Mouse (Mus musculus): ENCODE measurements around the gene B3gnt9. TPM values are rescaled to one million over a fixed set of nuclear protein-coding genes. Genes with fewer than 3 reads are reported as not detected.

B3gnt9 gene
- polyA plus RNA-seq, 1 experiment = 6.2 TPM

DNA sequence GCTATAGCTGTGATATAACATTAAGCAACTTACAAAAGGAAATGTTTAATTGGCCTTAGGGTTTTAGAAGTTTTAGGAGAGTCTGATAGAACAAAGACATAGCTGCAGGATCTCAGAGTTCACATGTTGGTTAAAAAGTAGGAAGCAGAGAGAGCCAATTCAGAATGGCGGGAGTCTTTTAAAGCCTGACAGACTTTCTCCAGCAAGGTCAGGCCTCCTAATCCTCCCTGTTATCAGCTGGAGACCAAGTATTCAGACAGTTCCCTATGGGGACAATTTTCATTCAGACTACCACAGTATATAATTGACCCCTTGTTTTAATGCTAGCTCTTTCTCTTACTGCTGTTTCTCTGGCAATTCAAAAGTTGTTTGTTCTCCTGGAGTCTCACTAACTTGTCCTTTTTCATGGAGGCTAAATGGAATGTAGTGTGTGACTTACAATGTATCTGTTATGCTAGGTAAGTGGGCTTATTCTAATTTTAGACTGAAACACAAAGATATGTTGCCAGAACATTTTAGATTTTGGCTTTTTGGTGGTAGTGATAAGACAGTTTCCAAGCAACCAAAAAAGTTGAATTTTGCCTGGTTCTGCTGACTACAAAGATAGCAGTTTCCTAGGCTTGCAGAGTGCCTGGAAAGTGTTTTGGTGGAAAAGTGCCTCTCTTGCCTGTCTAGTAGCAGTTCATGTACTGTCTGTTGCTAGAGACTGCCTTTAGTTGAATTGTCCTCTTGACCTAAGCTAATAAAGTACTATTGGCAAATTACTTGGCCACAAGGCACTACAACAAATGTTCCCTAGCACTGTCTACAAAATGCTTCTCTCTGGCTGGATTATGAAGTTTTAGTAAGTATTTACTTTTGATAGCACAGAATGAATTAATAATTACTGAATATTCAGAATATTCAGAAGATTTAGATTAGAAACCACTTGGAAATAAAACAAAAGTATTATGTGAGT lies 45.5 kb downstream of the B3gnt9 start:
- Histone ChIP-seq H3K27me3 (ENCODE audit: control insufficient read depth, insufficient read depth, insufficient read length) (no peaks in the 10 kb centered on the region), H3ac (ENCODE audit: control insufficient read depth, insufficient read length) (no peak overlapping the region), H3K79me2 (ENCODE audit: control insufficient read depth, insufficient read depth) (peaks cover 24% of the 10 kb centered on the region), H3K36me3 (ENCODE audit: control insufficient read depth, insufficient read depth) (peaks cover 25% of the 10 kb centered on the region), H3K4me3 (no peak overlapping the region), H3K4me2 (ENCODE audit: low read depth) (no peak overlapping the region)
- TF ChIP-seq SRF (IDR thresholded peaks at IDR 0.05; ENCODE audit: control insufficient read depth, insufficient read length, low read depth) = no peak
- TF ChIP-seq TCF3 (IDR thresholded peaks at IDR 0.05; ENCODE audit: insufficient read length, low read depth) = no peak
- no peak for TF ChIP-seq POLR2AphosphoS2 (IDR thresholded peaks at IDR 0.05; ENCODE audit: insufficient read length, low read depth)
- no peak for TF ChIP-seq USF1 (IDR thresholded peaks at IDR 0.05; ENCODE audit: low read depth)
- no peak for TF ChIP-seq REST (IDR thresholded peaks at IDR 0.05; ENCODE audit: insufficient read depth, insufficient read length)
- no peak for TF ChIP-seq CEBPB (IDR thresholded peaks at IDR 0.05; ENCODE audit: insufficient read depth, poor library complexity, severe bottlenecking)
- no peak for TF ChIP-seq MAX (IDR thresholded peaks at IDR 0.05; ENCODE audit: low read depth)
- TF ChIP-seq MYOG (IDR thresholded peaks at IDR 0.05; ENCODE audit: control insufficient read depth in 1 of 3, insufficient read depth in 1 of 3, insufficient read length in 2 of 3, low read depth in 2 of 3) = no peak
- no peak for TF ChIP-seq TCF12 (IDR thresholded peaks at IDR 0.05; ENCODE audit: insufficient read depth, poor library complexity, severe bottlenecking)
- no peak for TF ChIP-seq MYOD1 (IDR thresholded peaks at IDR 0.05; ENCODE audit: control insufficient read depth in 1 of 3, insufficient read length in 2 of 3, low read depth in 2 of 3)
- TF ChIP-seq E2F4 (IDR thresholded peaks at IDR 0.05; ENCODE audit: insufficient read depth) = no peak
- TF ChIP-seq POLR2A (IDR thresholded peaks at IDR 0.05; ENCODE audit: insufficient read length, low read depth) = no peak

DNA sequence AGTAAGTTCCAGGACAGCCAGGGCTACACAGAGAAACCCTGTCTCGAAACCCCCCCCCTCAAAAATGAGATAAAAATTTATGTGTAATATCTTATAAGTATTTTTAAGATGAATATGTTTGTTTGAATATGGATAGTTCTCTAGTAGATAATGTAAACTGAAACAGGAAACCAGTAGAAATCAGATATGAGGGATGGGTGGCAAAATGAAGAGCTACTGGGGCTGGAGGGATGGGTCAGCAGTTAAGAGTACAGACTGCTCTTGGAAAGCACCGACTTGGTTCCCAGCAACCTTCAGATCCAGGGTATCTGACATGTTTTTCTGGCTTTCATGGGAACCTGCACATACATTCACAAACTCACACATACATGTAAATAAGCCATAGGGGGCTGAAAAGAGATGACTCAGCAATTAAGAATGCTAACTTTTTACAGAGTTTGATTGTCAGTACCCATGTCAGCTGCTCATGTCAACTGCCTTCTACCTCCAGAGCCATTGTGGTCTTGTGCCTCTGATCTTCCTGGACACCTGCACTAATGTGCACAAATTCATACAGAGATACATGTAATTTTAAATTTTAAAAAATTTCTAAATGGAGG lies 47.2 kb downstream of the B3gnt9 start:
- no peak overlapping the region for H3K4me2 ChIP-seq (ENCODE audit: low read depth)
- TF ChIP-seq MYOG (IDR thresholded peaks at IDR 0.05; ENCODE audit: control insufficient read depth in 1 of 3, insufficient read depth in 1 of 3, insufficient read length in 2 of 3, low read depth in 2 of 3) = no peak
- TF ChIP-seq E2F4 (IDR thresholded peaks at IDR 0.05; ENCODE audit: insufficient read depth) = no peak
- TF ChIP-seq SRF (IDR thresholded peaks at IDR 0.05; ENCODE audit: control insufficient read depth, insufficient read length, low read depth) = no peak
- TF ChIP-seq USF1 (IDR thresholded peaks at IDR 0.05; ENCODE audit: low read depth) = no peak
- TF ChIP-seq MYOD1 (IDR thresholded peaks at IDR 0.05; ENCODE audit: control insufficient read depth in 1 of 3, insufficient read length in 2 of 3, low read depth in 2 of 3) = no peak
- no peak for TF ChIP-seq MAX (IDR thresholded peaks at IDR 0.05; ENCODE audit: low read depth)
- TF ChIP-seq POLR2A (IDR thresholded peaks at IDR 0.05; ENCODE audit: insufficient read length, low read depth) = no peak
- TF ChIP-seq TCF3 (IDR thresholded peaks at IDR 0.05; ENCODE audit: insufficient read length, low read depth) = no peak
- TF ChIP-seq TCF12 (IDR thresholded peaks at IDR 0.05; ENCODE audit: insufficient read depth, poor library complexity, severe bottlenecking) = no peak
- no peak for TF ChIP-seq CEBPB (IDR thresholded peaks at IDR 0.05; ENCODE audit: insufficient read depth, poor library complexity, severe bottlenecking)
- TF ChIP-seq POLR2AphosphoS2 (IDR thresholded peaks at IDR 0.05; ENCODE audit: insufficient read length, low read depth) = no peak
- no peak for TF ChIP-seq REST (IDR thresholded peaks at IDR 0.05; ENCODE audit: insufficient read depth, insufficient read length)
- peaks cover 32% of the 10 kb centered on the region for H3K36me3 ChIP-seq (ENCODE audit: control insufficient read depth, insufficient read depth)
- H3K4me3 ChIP-seq = no peak overlapping the region
- no peaks in the 10 kb centered on the region for H3K27me3 ChIP-seq (ENCODE audit: control insufficient read depth, insufficient read depth, insufficient read length)
- H3K79me2 ChIP-seq (ENCODE audit: control insufficient read depth, insufficient read depth) = peaks cover 24% of the 10 kb centered on the region
- no peak overlapping the region for H3ac ChIP-seq (ENCODE audit: control insufficient read depth, insufficient read length)

- no peak for TF ChIP-seq TCF12 (IDR thresholded peaks at IDR 0.05; ENCODE audit: insufficient read depth, poor library complexity, severe bottlenecking)
- TF ChIP-seq SRF (IDR thresholded peaks at IDR 0.05; ENCODE audit: control insufficient read depth, insufficient read length, low read depth) = no peak
- no peak for TF ChIP-seq MYOG (IDR thresholded peaks at IDR 0.05; ENCODE audit: control insufficient read depth in 1 of 3, insufficient read depth in 1 of 3, insufficient read length in 2 of 3, low read depth in 2 of 3)
- TF ChIP-seq USF1 (IDR thresholded peaks at IDR 0.05; ENCODE audit: low read depth) = no peak
- no peak for TF ChIP-seq MYOD1 (IDR thresholded peaks at IDR 0.05; ENCODE audit: control insufficient read depth in 1 of 3, insufficient read length in 2 of 3, low read depth in 2 of 3)
- no peak for TF ChIP-seq CEBPB (IDR thresholded peaks at IDR 0.05; ENCODE audit: insufficient read depth, poor library complexity, severe bottlenecking)
- no peak for TF ChIP-seq TCF3 (IDR thresholded peaks at IDR 0.05; ENCODE audit: insufficient read length, low read depth)
- TF ChIP-seq MAX (IDR thresholded peaks at IDR 0.05; ENCODE audit: low read depth) = no peak
- TF ChIP-seq POLR2AphosphoS2 (IDR thresholded peaks at IDR 0.05; ENCODE audit: insufficient read length, low read depth) = no peak
- TF ChIP-seq E2F4 (IDR thresholded peaks at IDR 0.05; ENCODE audit: insufficient read depth) = no peak
- no peak for TF ChIP-seq REST (IDR thresholded peaks at IDR 0.05; ENCODE audit: insufficient read depth, insufficient read length)
- no peak for TF ChIP-seq POLR2A (IDR thresholded peaks at IDR 0.05; ENCODE audit: insufficient read length, low read depth)
- Histone ChIP-seq H3K4me2 (ENCODE audit: low read depth) (no peak overlapping the region), H3ac (ENCODE audit: control insufficient read depth, insufficient read length) (no peak overlapping the region), H3K4me3 (no peak overlapping the region), H3K36me3 (ENCODE audit: control insufficient read depth, insufficient read depth) (peaks cover 33% of the 10 kb centered on the region), H3K27me3 (ENCODE audit: control insufficient read depth, insufficient read depth, insufficient read length) (no peaks in the 10 kb centered on the region), H3K79me2 (ENCODE audit: control insufficient read depth, insufficient read depth) (peaks cover 25% of the 10 kb centered on the region)
These were observed 48.1 kb downstream of the B3gnt9 start for GRCm38 (mm10) chr8:105206766-105207275.

GRCm38 (mm10) chr8:105205748-105206147 lies 49.2 kb downstream of the B3gnt9 start:
- Histone ChIP-seq H3ac (ENCODE audit: control insufficient read depth, insufficient read length) (no peak overlapping the region), H3K4me3 (no peak overlapping the region), H3K27me3 (ENCODE audit: control insufficient read depth, insufficient read depth, insufficient read length) (no peaks in the 10 kb centered on the region), H3K4me2 (ENCODE audit: low read depth) (no peak overlapping the region), H3K36me3 (ENCODE audit: control insufficient read depth, insufficient read depth) (peaks cover 28% of the 10 kb centered on the region), H3K79me2 (ENCODE audit: control insufficient read depth, insufficient read depth) (peaks cover 19% of the 10 kb centered on the region)
- TF ChIP-seq MAX (IDR thresholded peaks at IDR 0.05; ENCODE audit: low read depth) (no peak), TCF12 (IDR thresholded peaks at IDR 0.05; ENCODE audit: insufficient read depth, poor library complexity, severe bottlenecking) (no peak), MYOG (IDR thresholded peaks at IDR 0.05; ENCODE audit: control insufficient read depth in 1 of 3, insufficient read depth in 1 of 3, insufficient read length in 2 of 3, low read depth in 2 of 3) (no peak), USF1 (IDR thresholded peaks at IDR 0.05; ENCODE audit: low read depth) (no peak), POLR2AphosphoS2 (IDR thresholded peaks at IDR 0.05; ENCODE audit: insufficient read length, low read depth) (no peak), SRF (IDR thresholded peaks at IDR 0.05; ENCODE audit: control insufficient read depth, insufficient read length, low read depth) (no peak), MYOD1 (IDR thresholded peaks at IDR 0.05; ENCODE audit: control insufficient read depth in 1 of 3, insufficient read length in 2 of 3, low read depth in 2 of 3) (no peak), REST (IDR thresholded peaks at IDR 0.05; ENCODE audit: insufficient read depth, insufficient read length) (no peak), E2F4 (IDR thresholded peaks at IDR 0.05; ENCODE audit: insufficient read depth) (no peak), CEBPB (IDR thresholded peaks at IDR 0.05; ENCODE audit: insufficient read depth, poor library complexity, severe bottlenecking) (no peak), TCF3 (IDR thresholded peaks at IDR 0.05; ENCODE audit: insufficient read length, low read depth) (no peak), POLR2A (IDR thresholded peaks at IDR 0.05; ENCODE audit: insufficient read length, low read depth) (no peak)

Measured in myocyte (in vitro differentiated cells).